Mouse (Mus musculus) MEL (cell line): Measurements from ENCODE around the gene Tnfsfm13. TPM values are rescaled to one million over a fixed set of nuclear protein-coding genes. Genes with fewer than 3 reads are reported as not detected.

Experiments used
- DNase-seq: peaks from one replicate; pipeline ENCODE4 v3.0.0; 2011; ENCODE audit warnings: low read depth, low spot score
- H3K27ac ChIP-seq: 2 replicates; pipeline ENCODE4 v1.5.1; 2012; ENCODE audit warnings: low read depth, mild to moderate bottlenecking, control low read depth, low read length, moderate library complexity; ENCODE audit not compliant: control insufficient read depth
- H3K27me3 ChIP-seq, 2 experiments: fragments of 150-350 bp in 1 of 2; sonication (generic) in 1 of 2; 2 replicates each; pipeline ENCODE4 v1.6.1; 2012; ENCODE audit warnings: low read length in 2 of 2, mild to moderate bottlenecking in 2 of 2, improper control_type of control experiment in 1 of 2, moderate library complexity in 1 of 2; ENCODE audit not compliant: insufficient read depth in 2 of 2, control insufficient read depth in 1 of 2
- H3K36me3 ChIP-seq, 2 experiments: 2 replicates each; pipeline ENCODE4 v1.6.1; 2012 to 2014; ENCODE audit warnings: low read length in 2 of 2, improper control_type of control experiment in 1 of 2, inconsistent platforms in 1 of 2, mild to moderate bottlenecking in 1 of 2; ENCODE audit not compliant: insufficient read depth in 2 of 2, control insufficient read depth in 1 of 2
- H3K4me1 ChIP-seq, 2 experiments: fragments of 150-350 bp in 1 of 2; sonication (generic) in 1 of 2; 2 replicates each; pipeline ENCODE4 v1.6.1; 2012; ENCODE audit warnings: low read length in 2 of 2, improper control_type of control experiment in 1 of 2, mild to moderate bottlenecking in 1 of 2; ENCODE audit not compliant: insufficient read depth in 2 of 2, control insufficient read depth in 1 of 2
- H3K4me3 ChIP-seq, 2 experiments: fragments of 150-350 bp in 1 of 2; sonication (generic) in 1 of 2; 2 replicates each; pipeline ENCODE4 v1.5.1; 2012; ENCODE audit warnings: low read depth in 2 of 2, low read length in 2 of 2, mild to moderate bottlenecking in 2 of 2, moderate library complexity in 2 of 2, control low read depth in 1 of 2, improper control_type of control experiment in 1 of 2; ENCODE audit not compliant: control insufficient read depth in 1 of 2, insufficient read depth in 1 of 2
- H3K79me2 ChIP-seq: 2 replicates; pipeline ENCODE4 v1.6.1; 2012; ENCODE audit warnings: mild to moderate bottlenecking, low read length, moderate library complexity; ENCODE audit not compliant: control insufficient read depth, poor library complexity, insufficient read depth
- H3K9ac ChIP-seq: 2 replicates; pipeline ENCODE4 v1.6.1; 2012; ENCODE audit warnings: low read depth, mild to moderate bottlenecking, control low read depth, low read length, moderate library complexity; ENCODE audit not compliant: control insufficient read depth, poor library complexity, severe bottlenecking
- H3K9me3 ChIP-seq: fragments of 150-350 bp; sonication (generic); replicated peaks from 2 replicates; pipeline ENCODE4 v1.6.1; 2012; ENCODE audit warnings: mild to moderate bottlenecking, low read length, improper control_type of control experiment, moderate library complexity; ENCODE audit not compliant: insufficient read depth
- CHD2 ChIP-seq: IDR thresholded peaks from 2 replicates; pipeline ENCODE4 v1.6.1; 2011; ENCODE audit warnings: low read length, improper control_type of control experiment
- CTCF ChIP-seq, 3 experiments: IDR thresholded peaks in 2 of 3; conservative IDR thresholded peaks in 1 of 3; 2 replicates each; pipeline ENCODE4 v1.5.1; 2011 to 2012; ENCODE audit warnings: low read length in 3 of 3, low read depth in 2 of 3, mild to moderate bottlenecking in 2 of 3, improper control_type of control experiment in 1 of 3, inconsistent platforms in 1 of 3, mixed read lengths in 1 of 3, moderate library complexity in 1 of 3; ENCODE audit not compliant: control insufficient read depth in 1 of 3, insufficient read depth in 1 of 3, poor library complexity in 1 of 3, severe bottlenecking in 1 of 3
- E2F4 ChIP-seq: IDR thresholded peaks from 2 replicates; pipeline ENCODE4 v1.6.1; 2011; ENCODE audit warnings: low read depth, low read length, improper control_type of control experiment, borderline replicate concordance
- EP300 ChIP-seq, 2 experiments: IDR thresholded peaks; 2 replicates each; pipeline ENCODE4 v1.6.1; 2011; ENCODE audit warnings: improper control_type of control experiment in 2 of 2, low read length in 2 of 2, low read depth in 1 of 2, mild to moderate bottlenecking in 1 of 2
- GATA1 ChIP-seq: IDR thresholded peaks from 2 replicates; pipeline ENCODE4 v1.6.1; 2011; ENCODE audit warnings: low read depth, low read length, improper control_type of control experiment
- KAT2A ChIP-seq: conservative IDR thresholded peaks from 2 replicates; pipeline ENCODE4 v1.6.1; 2012; ENCODE audit warnings: low read depth, low read length, improper control_type of control experiment, inconsistent platforms
- MAFK ChIP-seq: IDR thresholded peaks from 2 replicates; pipeline ENCODE4 v1.6.1; 2011; ENCODE audit warnings: low read depth, mild to moderate bottlenecking, low read length, improper control_type of control experiment, borderline replicate concordance
- MAX ChIP-seq: IDR thresholded peaks from 2 replicates; pipeline ENCODE4 v1.6.1; 2011; ENCODE audit warnings: low read length, improper control_type of control experiment
- MEF2A ChIP-seq: IDR thresholded peaks from 2 replicates; pipeline ENCODE4 v1.6.1; 2014; ENCODE audit warnings: low read depth, mild to moderate bottlenecking, inconsistent platforms, low read length, improper control_type of control experiment; ENCODE audit not compliant: poor library complexity, insufficient replicate concordance, severe bottlenecking; ENCODE audit errors: extremely low read depth
- MXI1 ChIP-seq: IDR thresholded peaks from 2 replicates; pipeline ENCODE4 v1.6.1; 2011; ENCODE audit warnings: mild to moderate bottlenecking, low read depth, low read length, improper control_type of control experiment
- MYB ChIP-seq: IDR thresholded peaks from 2 replicates; pipeline ENCODE4 v1.6.1; 2011; ENCODE audit warnings: mild to moderate bottlenecking, low read depth, low read length, improper control_type of control experiment
- NRF1 ChIP-seq: IDR thresholded peaks from 2 replicates; pipeline ENCODE4 v1.6.1; 2014; ENCODE audit warnings: low read depth, mild to moderate bottlenecking, inconsistent platforms, low read length, improper control_type of control experiment, moderate library complexity; ENCODE audit not compliant: poor library complexity, insufficient read depth, severe bottlenecking
- RAD21 ChIP-seq: IDR thresholded peaks from 2 replicates; pipeline ENCODE4 v1.6.1; 2011; ENCODE audit warnings: mild to moderate bottlenecking, low read depth, low read length, improper control_type of control experiment
- SMC3 ChIP-seq: IDR thresholded peaks from 2 replicates; pipeline ENCODE4 v1.6.1; 2011; ENCODE audit warnings: low read depth, low read length, improper control_type of control experiment
- TAL1 ChIP-seq: IDR thresholded peaks from 2 replicates; pipeline ENCODE4 v1.6.1; 2012; ENCODE audit warnings: mild to moderate bottlenecking, inconsistent platforms, low read length, moderate library complexity, mixed read lengths
- UBTF ChIP-seq: IDR thresholded peaks from 2 replicates; pipeline ENCODE4 v1.6.1; 2012; ENCODE audit warnings: low read depth, mild to moderate bottlenecking, inconsistent platforms, low read length, improper control_type of control experiment, moderate library complexity, borderline replicate concordance; ENCODE audit not compliant: insufficient read depth
- USF1 ChIP-seq: IDR thresholded peaks from 2 replicates; pipeline ENCODE4 v1.6.1; 2014; ENCODE audit warnings: low read depth, mild to moderate bottlenecking, inconsistent platforms, low read length, improper control_type of control experiment, moderate library complexity
- ZC3H11A ChIP-seq: IDR thresholded peaks from 2 replicates; pipeline ENCODE4 v1.6.1; 2012; ENCODE audit warnings: low read depth, mild to moderate bottlenecking, inconsistent platforms, low read length, improper control_type of control experiment
- ZKSCAN1 ChIP-seq: IDR thresholded peaks from 2 replicates; pipeline ENCODE4 v1.6.1; 2012; ENCODE audit warnings: low read depth, mild to moderate bottlenecking, inconsistent platforms, low read length, improper control_type of control experiment, moderate library complexity
- polyA plus RNA-seq, 2 experiments: library from polyadenylated mRNA; stranded (reverse) in 1 of 2; unstranded in 1 of 2; fragments of >175 nt in 1 of 2; fragments of >200 nt in 1 of 2; gene quantifications; 2 replicates each; pipeline versions ENCODE4 v1.2.1 to v1.2.4; 2012; ENCODE audit warnings: low replicate concordance in 2 of 2, low read depth in 1 of 2; ENCODE audit not compliant: insufficient read length in 2 of 2, insufficient read depth in 1 of 2, missing spikeins in 1 of 2
- total RNA-seq: library from RNA; depleted of rRNA; stranded (reverse); fragments of 300-350 nt; gene quantifications from 2 replicates; pipeline ENCODE4 v1.2.3, GENCODE M21; 2012

The Tnfsfm13 gene
- total and polyA plus RNA-seq, 3 experiments: not detected

- DNase-seq: no peak
- no peaks in the 10 kb centered on the region for H3K9me3 ChIP-seq
- no peak overlapping the region for H3K4me3 ChIP-seq
- H3K27ac ChIP-seq: no peak overlapping the region
- no peak overlapping the region for H3K9ac ChIP-seq
- TF ChIP-seq MAX: no peak
- TF ChIP-seq USF1: no peak
- TF ChIP-seq NRF1: no peak
- no peak for TF ChIP-seq CHD2
- H3K79me2 ChIP-seq: no peaks in the 10 kb centered on the region
- H3K36me3 ChIP-seq: peaks cover 0 to 3% of the 10 kb centered on the region in 2 experiments; a peak in 1 of 4 replicates
- peaks cover 0 to 5% of the 10 kb centered on the region in 2 experiments; a peak in 1 of 4 replicates for H3K4me1 ChIP-seq
- H3K27me3 ChIP-seq: no peaks in the 10 kb centered on the region
Measured at GRCm38 (mm10) chr11:69718661-69719060, 22.8 kb upstream of the Tnfsfm13 start.

GRCm38 (mm10) chr11:69716953-69717352 lies 21.1 kb upstream of the Tnfsfm13 start:
- Histone ChIP-seq H3K27me3 (no peaks in the 10 kb centered on the region), H3K9me3 (no peaks in the 10 kb centered on the region), H3K4me3 (no peak overlapping the region), H3K4me1 (peaks cover 0 to 5% of the 10 kb centered on the region in 2 experiments; a peak in 1 of 4 replicates), H3K79me2 (no peaks in the 10 kb centered on the region), H3K9ac (no peak overlapping the region), H3K27ac (no peak overlapping the region), H3K36me3 (peaks cover 0 to 3% of the 10 kb centered on the region in 2 experiments; a peak in 1 of 4 replicates)
- no peak for DNase-seq
- TF ChIP-seq GATA1 (no peak), CTCF (IDR thresholded peaks at IDR 0.05 in 2 of 3, conservative IDR thresholded peaks at IDR 0.05 in 1 of 3; ENCODE audit: control insufficient read depth in 1 of 3, insufficient read depth in 1 of 3, low read depth in 2 of 3, low read length in 3 of 3, poor library complexity in 1 of 3, severe bottlenecking in 1 of 3) (0 out of 6 replicates have a peak, but pooled peaks of 1 of the 3 experiments have one; percentile 20)
- TF ChIP-seq, all 39 proteins: peak for 1

- no peak for TF ChIP-seq RAD21
- TF ChIP-seq MAFK: no peak
- TF ChIP-seq MAX: peak; percentile 37; the same call in 1 of the 2 replicates
- TF ChIP-seq MXI1: 0 out of 2 replicates have a peak, but pooled peaks have one; percentile 12
- H3K36me3 ChIP-seq: peaks cover 0 to 3% of the 10 kb centered on the region in 2 experiments; a peak in 1 of 4 replicates
- no peak for DNase-seq
- H3K4me1 ChIP-seq: peaks cover 0 to 5% of the 10 kb centered on the region in 2 experiments; a peak in 1 of 4 replicates
- H3K4me3 ChIP-seq: no peak overlapping the region
- H3K27me3 ChIP-seq: no peaks in the 10 kb centered on the region
- no peaks in the 10 kb centered on the region for H3K79me2 ChIP-seq
- no peaks in the 10 kb centered on the region for H3K9me3 ChIP-seq
- H3K9ac ChIP-seq: no peak overlapping the region
- H3K27ac ChIP-seq: no peak overlapping the region
Measured at GRCm38 (mm10) chr11:69715929-69716328, 20.0 kb upstream of the Tnfsfm13 start.

GRCm38 (mm10) chr11:69715482-69715881 lies 19.6 kb upstream of the Tnfsfm13 start:
- peak; percentile 66 for DNase-seq
- no peaks in the 10 kb centered on the region for H3K27me3 ChIP-seq
- H3K9ac ChIP-seq: no peak overlapping the region
- H3K36me3 ChIP-seq: peaks cover 0 to 3% of the 10 kb centered on the region in 2 experiments; a peak in 1 of 4 replicates
- H3K9me3 ChIP-seq: no peaks in the 10 kb centered on the region
- H3K4me1 ChIP-seq: peaks cover 0 to 5% of the 10 kb centered on the region in 2 experiments; a peak in 1 of 4 replicates
- H3K27ac ChIP-seq: no peak overlapping the region
- no peak overlapping the region for H3K4me3 ChIP-seq
- no peaks in the 10 kb centered on the region for H3K79me2 ChIP-seq
- TF ChIP-seq MEF2A: no peak
- TF ChIP-seq ZC3H11A: peak; percentile 41
- TF ChIP-seq EP300 (IDR thresholded peaks at IDR 0.05; ENCODE audit: low read depth in 1 of 2, low read length in 2 of 2): no peak
- TF ChIP-seq SMC3: peak; percentile 59
- no peak for TF ChIP-seq UBTF
- TF ChIP-seq E2F4: no peak
- TF ChIP-seq ZKSCAN1: no peak
- no peak for TF ChIP-seq KAT2A
- TF ChIP-seq CTCF (IDR thresholded peaks at IDR 0.05 in 2 of 3, conservative IDR thresholded peaks at IDR 0.05 in 1 of 3; ENCODE audit: control insufficient read depth in 1 of 3, insufficient read depth in 1 of 3, low read depth in 2 of 3, low read length in 3 of 3, poor library complexity in 1 of 3, severe bottlenecking in 1 of 3): peak; percentile 73 to 87 (median 75)
- TF ChIP-seq MXI1: 0 out of 2 replicates have a peak, but pooled peaks have one; percentile 36
- TF ChIP-seq MYB: no peak
- TF ChIP-seq GATA1: no peak
- no peak for TF ChIP-seq CHD2
- TF ChIP-seq TAL1: no peak
